Mouse (Mus musculus) kidney, adult 11 months (tissue): ENCODE measurements around the gene Vmn1r81.

ENCODE experiments used
- DNase-seq: peaks from one replicate; pipeline ENCODE4 v3.0.0; 2022

The Vmn1r81 gene

DNA sequence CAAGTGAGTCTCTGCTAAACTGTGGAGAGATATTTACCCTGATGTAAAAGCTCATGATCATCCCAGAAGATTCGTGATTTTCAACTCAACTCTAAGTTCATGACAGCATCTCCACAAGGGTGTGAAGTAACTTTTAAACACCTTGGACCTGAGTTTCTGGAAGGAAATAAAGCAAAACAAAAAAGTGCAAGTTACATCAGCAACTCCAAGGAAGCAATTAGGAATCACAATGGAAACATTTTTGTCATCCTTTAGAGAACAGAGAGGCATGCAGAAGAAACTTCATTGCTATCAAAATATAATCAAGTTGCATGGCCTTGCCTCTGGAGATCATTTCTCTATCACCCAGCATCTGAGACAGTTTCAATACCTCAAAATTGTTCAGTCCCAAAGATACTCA is at the start of gene Vmn1r81:
TSS of gene Vmn1r81 (minus strand) at position 101 of the 400 bp plus-strand sequence.
- DNase-seq: no peak

DNA sequence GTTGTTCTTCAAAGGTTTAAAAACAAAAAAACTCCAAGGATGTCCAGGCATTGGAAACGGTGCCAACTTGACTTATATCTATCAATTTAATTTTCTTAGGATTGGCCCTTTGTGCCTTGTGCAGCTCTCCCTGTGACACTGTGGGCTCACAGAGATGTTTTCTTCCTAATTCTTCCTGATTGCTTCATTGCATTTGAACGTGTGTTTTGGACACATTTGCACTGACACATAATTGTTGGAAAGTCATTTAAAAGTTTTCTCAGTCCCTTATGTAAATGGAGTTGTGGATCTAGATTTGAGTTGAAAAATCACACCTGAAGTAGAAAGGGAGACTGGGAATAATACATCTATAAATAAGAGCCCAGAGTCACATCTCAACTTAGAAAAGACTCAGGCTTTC is 32.1 kb upstream of the Vmn1r81 start, which contains the start of gene Vmn1r82:
TSS of gene Vmn1r82 (plus strand) at position 301 of the 400 bp plus-strand sequence.
- DNase-seq: no peak

DNA sequence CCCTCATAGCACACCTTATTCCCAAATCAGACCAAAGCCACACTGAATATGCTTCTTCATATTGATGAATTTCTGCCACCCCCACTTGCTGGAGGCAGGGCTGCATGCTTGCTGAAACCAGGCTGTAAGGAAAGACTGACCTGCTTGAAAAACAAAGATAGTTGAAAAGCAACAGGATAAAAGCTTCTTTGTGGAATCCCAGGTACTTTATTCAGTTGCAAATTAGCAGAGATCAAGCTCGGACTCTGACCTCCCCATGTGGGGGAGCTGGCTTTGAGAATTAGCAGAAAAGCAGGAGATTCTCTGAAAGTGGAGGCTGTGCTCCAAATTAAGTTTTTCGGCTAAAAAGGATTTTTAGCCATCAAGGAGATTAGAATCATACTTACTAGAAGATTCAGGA is 63.9 kb downstream of the Vmn1r81 start:
- DNase-seq: no peak
